Mouse (Mus musculus) heart, embryonic 14.5 days (tissue): ENCODE data around the gene E4f1. TPM values are rescaled to one million over a fixed set of nuclear protein-coding genes. Genes with fewer than 3 reads are reported as not detected.

ENCODE experiments used
- ATAC-seq: fragments of 200-750 bp; cut with Nextera tagmentation; 2 replicates; pipeline ENCODE4 v1.8.0; 2017; ENCODE audit warnings: low read depth, moderate TSS enrichment; ENCODE audit not compliant: insufficient number of reproducible peaks, insufficient read depth, low FRiP score
- H3K27ac ChIP-seq, 2 experiments: fragments of 200-500 bp in 1 of 2; fragments of 300-500 bp in 1 of 2; sonication (generic) in 1 of 2; replicated peaks in 1 of 2; 2 replicates each; pipeline ENCODE4 v1.5.1; 2012 to 2014; ENCODE audit warnings: low read depth in 2 of 2, low read length in 2 of 2, control low read depth in 1 of 2, mild to moderate bottlenecking in 1 of 2, mixed read lengths in 1 of 2; ENCODE audit not compliant: control insufficient read depth in 1 of 2, insufficient read depth in 1 of 2
- H3K27me3 ChIP-seq: fragments of 300-500 bp; sonication (generic); 2 replicates; pipeline ENCODE4 v1.6.1; 2014; ENCODE audit warnings: mild to moderate bottlenecking, low read length, control low read depth; ENCODE audit not compliant: control insufficient read depth, insufficient read depth
- H3K36me3 ChIP-seq: fragments of 300-500 bp; sonication (generic); 2 replicates; pipeline ENCODE4 v1.6.1; 2014; ENCODE audit warnings: mild to moderate bottlenecking, control low read depth, low read length, mixed read lengths; ENCODE audit not compliant: control insufficient read depth, insufficient read depth
- H3K4me1 ChIP-seq, 2 experiments: fragments of 200-500 bp in 1 of 2; fragments of 300-500 bp in 1 of 2; sonication (generic) in 1 of 2; 2 replicates each; pipeline ENCODE4 v1.6.1; 2012 to 2014; ENCODE audit warnings: low read length in 2 of 2, control low read depth in 1 of 2, mixed read lengths in 1 of 2; ENCODE audit not compliant: control insufficient read depth in 2 of 2, insufficient read depth in 2 of 2
- H3K4me2 ChIP-seq: fragments of 300-500 bp; sonication (generic); 2 replicates; pipeline ENCODE4 v1.6.1; 2014; ENCODE audit warnings: mild to moderate bottlenecking, low read length
- H3K4me3 ChIP-seq, 2 experiments: fragments of 200-500 bp in 1 of 2; fragments of 300-500 bp in 1 of 2; sonication (generic) in 1 of 2; 2 replicates each; pipeline ENCODE4 v1.5.1; 2012 to 2014; ENCODE audit warnings: low read length in 2 of 2, mild to moderate bottlenecking in 2 of 2, control low read depth in 1 of 2, low read depth in 1 of 2, moderate library complexity in 1 of 2; ENCODE audit not compliant: control insufficient read depth in 1 of 2, insufficient read depth in 1 of 2
- H3K9ac ChIP-seq: fragments of 300-500 bp; sonication (generic); 2 replicates; pipeline ENCODE4 v1.6.1; 2014; ENCODE audit warnings: mild to moderate bottlenecking, low read length
- H3K9me3 ChIP-seq: fragments of 300-500 bp; sonication (generic); 2 replicates; pipeline ENCODE4 v1.6.1; 2016; ENCODE audit warnings: low read length, control low read depth; ENCODE audit not compliant: control insufficient read depth
- WGBS: fragments of 180-500 bp; shearing (Covaris S2); extraction: QIAGEN DNeasy Blood & Tissue Kit; methylation state at CpG from one replicate; pipeline ENCODE4 v1.1.7; 2014; 5-methylcytosine and 5-hydroxymethylcytosine counted together
- polyA plus RNA-seq: library from polyadenylated mRNA; unstranded; fragments of >200 nt; fragmentation: Nextera tagmentation; extraction: Ambion mirVana; gene quantifications from 2 replicates; pipeline ENCODE4 v1.2.1, GENCODE M21; 2014

E4f1 gene
- polyA plus RNA-seq, 1 experiment from 2014 or later: 16.0 TPM

DNA sequence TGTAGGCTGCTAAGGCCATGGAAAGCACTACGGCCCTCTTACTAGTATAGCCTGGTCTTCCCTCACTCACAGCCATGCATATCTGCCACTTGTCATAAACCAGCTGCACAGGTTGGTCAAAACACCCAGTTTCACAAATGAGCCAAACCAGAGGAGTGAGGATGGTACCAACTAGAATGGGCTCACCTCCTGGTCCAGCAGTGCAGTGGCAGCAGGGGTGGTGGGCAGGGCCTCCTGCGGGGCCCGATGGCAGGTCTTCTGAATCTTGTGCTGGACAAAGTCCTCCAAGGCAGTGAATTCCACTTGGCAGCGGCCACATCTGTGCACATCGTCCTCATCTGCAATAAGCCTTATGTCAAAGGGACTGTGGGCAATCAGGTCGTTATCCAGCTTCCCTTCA is 18.9 kb downstream of the E4f1 start:
- Histone ChIP-seq H3K4me2 (no peak overlapping the region), H3K27ac (no peak overlapping the region), H3K4me3 (no peak overlapping the region), H3K36me3 (peaks cover 55% of the 10 kb centered on the region), H3K9me3 (no peaks in the 10 kb centered on the region), H3K9ac (no peak overlapping the region), H3K27me3 (no peaks in the 10 kb centered on the region), H3K4me1 (peaks cover 0 to 19% of the 10 kb centered on the region in 2 experiments; a peak in 2 of 4 replicates)
- no peak for ATAC-seq
- 95% methylated on average over 6 of the region's 6 CpGs for WGBS

DNA sequence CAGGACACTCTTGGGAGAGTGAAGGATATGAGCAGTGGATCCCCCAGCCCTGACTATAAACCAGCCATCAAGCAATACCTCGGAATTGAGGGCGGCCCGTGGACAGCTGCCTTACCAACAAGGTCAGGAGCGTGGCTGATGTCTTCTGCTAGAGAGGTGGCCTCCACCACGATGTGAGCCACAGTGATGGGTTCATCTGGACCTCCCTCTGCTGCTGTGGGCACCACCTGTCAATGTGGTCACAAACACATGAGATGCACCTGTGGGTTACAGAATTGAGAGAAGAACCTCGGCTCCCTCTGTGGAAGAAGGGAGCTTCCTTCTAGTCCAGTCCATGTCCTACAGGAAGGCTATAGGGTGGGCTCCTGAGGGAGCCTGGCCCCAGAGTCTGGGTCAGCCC is 20.6 kb downstream of the E4f1 start:
- no peak for ATAC-seq
- Histone ChIP-seq H3K36me3 (peaks cover 72% of the 10 kb centered on the region), H3K9me3 (no peaks in the 10 kb centered on the region), H3K27me3 (no peaks in the 10 kb centered on the region), H3K4me1 (peaks cover 0 to 14% of the 10 kb centered on the region in 2 experiments; a peak in 2 of 4 replicates), H3K4me3 (no peak overlapping the region), H3K4me2 (no peak overlapping the region), H3K27ac (no peak overlapping the region), H3K9ac (no peak overlapping the region)
- 93% methylated on average over 6 of the region's 6 CpGs for WGBS

DNA sequence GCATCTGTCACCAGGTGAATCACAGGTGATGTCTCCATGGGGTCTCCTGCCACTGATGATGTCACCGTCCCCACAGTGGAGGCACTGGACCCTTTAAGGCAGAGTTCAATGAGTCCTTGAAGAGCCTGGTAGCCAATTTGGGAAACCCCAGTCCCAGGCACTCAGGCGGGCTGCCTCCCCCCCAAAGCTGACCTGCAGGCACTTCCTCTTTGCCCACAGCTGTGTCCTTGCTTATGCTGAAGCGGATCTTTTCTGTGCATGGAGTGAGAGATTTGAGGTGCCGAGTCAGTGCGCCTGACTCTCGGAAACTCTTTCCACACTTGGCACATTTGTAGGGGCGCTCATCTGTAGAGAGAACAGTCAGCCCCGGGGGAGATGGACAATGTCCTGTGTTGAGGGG is 23.5 kb downstream of the E4f1 start:
- Histone ChIP-seq H3K4me1 (no peaks in the 10 kb centered on the region), H3K27ac (no peak overlapping the region), H3K9ac (no peak overlapping the region), H3K27me3 (no peaks in the 10 kb centered on the region), H3K4me3 (no peak overlapping the region), H3K9me3 (no peaks in the 10 kb centered on the region), H3K4me2 (no peak overlapping the region), H3K36me3 (peaks cover 91% of the 10 kb centered on the region)
- ATAC-seq: no peak
- WGBS: 93% methylated on average over 8 of the region's 8 CpGs

DNA sequence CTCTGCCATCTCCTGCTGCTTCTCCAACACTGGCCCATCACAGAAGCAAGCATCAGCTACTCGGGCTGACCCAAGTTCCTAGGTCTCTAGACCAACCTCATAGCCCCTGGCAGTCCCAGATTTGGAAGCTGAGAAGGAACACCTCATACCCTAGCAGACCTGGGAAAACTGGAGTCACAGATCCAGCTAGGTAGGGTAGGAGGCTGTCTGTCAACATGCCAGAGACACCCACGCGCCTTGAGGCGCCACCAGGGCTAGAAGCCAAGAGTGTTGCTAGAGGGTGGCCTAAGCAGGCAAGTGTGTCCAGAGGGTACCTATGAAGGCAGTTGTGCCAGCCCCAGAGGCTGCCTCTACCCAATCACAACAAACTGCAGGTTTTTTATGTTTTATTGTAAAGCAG is 26.7 kb downstream of the E4f1 start:
- H3K4me2 ChIP-seq: no peak overlapping the region
- no peak overlapping the region for H3K4me3 ChIP-seq
- 72% methylated on average over 4 of the region's 4 CpGs for WGBS
- H3K4me1 ChIP-seq: no peaks in the 10 kb centered on the region
- H3K9me3 ChIP-seq: no peaks in the 10 kb centered on the region
- H3K36me3 ChIP-seq: peaks cover 85% of the 10 kb centered on the region
- no peak overlapping the region for H3K27ac ChIP-seq
- H3K9ac ChIP-seq: no peak overlapping the region
- no peak for ATAC-seq
- no peaks in the 10 kb centered on the region for H3K27me3 ChIP-seq

DNA sequence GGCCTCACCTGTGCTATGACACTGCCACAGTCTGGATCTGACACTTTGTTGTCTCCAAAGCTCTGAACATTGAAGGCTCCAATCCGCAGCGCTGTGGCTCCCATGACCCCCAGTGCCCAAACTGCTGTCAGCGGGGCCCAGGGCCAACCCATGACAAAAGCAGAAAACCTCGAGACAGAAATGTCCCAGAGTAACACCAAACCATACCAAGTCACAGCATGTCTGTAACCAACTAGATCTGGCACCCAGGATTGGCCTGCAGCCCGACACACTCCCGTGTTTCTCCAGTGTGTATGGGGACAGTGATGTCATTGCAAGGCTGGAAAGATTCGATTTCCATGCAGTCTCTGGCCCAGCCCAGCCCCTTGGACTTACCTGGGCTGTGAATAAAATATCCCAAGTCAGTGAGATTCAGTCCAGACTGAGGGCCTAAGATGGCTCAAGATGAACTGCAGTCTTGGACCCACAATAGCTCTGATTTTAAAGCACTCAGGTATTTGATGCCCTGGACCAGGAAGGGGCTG is 27.4 kb downstream of the E4f1 start, which contains the start of gene Dnase1l2:
Gene Dnase1l2, minus strand, starts transcription at position 474 of the 524 bp plus-strand sequence.
- H3K36me3 ChIP-seq: peaks cover 85% of the 10 kb centered on the region
- H3K4me3 ChIP-seq: no peak within 1 kb of the TSS

DNA sequence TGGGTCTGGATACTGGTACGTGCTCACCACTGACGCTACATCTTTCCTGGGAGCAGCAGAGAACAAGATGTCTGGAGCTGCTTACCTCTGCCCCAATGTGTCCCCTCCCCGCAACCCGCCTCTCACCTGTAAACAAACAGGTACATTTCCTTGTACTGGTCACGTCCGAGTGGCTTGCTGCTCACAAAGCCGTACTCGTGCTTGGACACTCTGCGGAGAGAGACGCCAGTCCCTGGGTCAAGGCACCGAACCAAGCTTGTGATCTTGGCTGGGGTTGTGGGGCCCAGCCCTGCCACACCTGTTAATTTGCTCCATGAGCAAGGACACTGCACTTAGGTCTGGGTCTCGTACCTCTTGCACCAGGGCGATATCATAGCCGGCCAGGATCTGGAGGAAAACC is 28.0 kb downstream of the E4f1 start:
- Histone ChIP-seq H3K9me3 (no peaks in the 10 kb centered on the region), H3K4me3 (no peak overlapping the region), H3K27ac (no peak overlapping the region), H3K27me3 (no peaks in the 10 kb centered on the region), H3K4me1 (no peaks in the 10 kb centered on the region), H3K9ac (no peak overlapping the region), H3K36me3 (peaks cover 84% of the 10 kb centered on the region), H3K4me2 (no peak overlapping the region)
- 86% methylated on average over 14 of the region's 14 CpGs for WGBS
- no peak for ATAC-seq

More for the DNA sequence above, 27.4 kb downstream of the E4f1 start, which contains the start of gene Dnase1l2:
- H3K4me2 ChIP-seq: no peak within 1 kb of the TSS
- WGBS: 75% methylated on average over 7 of the region's 7 CpGs
- H3K9ac ChIP-seq: no peak within 1 kb of the TSS
- H3K27me3 ChIP-seq: no peaks in the 10 kb centered on the region
- no peaks in the 10 kb centered on the region for H3K9me3 ChIP-seq
- no peaks in the 10 kb centered on the region for H3K4me1 ChIP-seq
- no peak within 1 kb of the TSS for H3K27ac ChIP-seq
- no peak for ATAC-seq

DNA sequence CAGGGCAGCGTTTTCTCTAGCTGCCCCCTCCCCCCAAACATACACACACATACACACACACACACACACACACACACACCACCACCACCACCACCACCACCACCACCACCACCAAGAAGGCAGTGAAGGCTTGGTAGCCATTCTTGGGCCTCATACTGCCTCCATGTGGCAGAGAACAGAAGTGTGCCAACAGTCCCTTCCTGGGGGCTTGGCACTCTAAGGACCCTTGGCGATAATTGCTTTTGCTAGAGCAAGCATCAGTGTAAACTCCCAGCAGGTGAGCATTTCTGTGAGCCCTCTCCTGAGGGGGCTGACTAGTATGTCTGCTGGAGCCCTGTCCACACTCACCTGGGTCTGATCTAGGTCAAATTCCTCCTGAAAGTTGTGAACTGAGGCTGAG is 29.0 kb downstream of the E4f1 start:
- H3K27ac ChIP-seq: no peak overlapping the region
- no peak overlapping the region for H3K9ac ChIP-seq
- H3K9me3 ChIP-seq: no peaks in the 10 kb centered on the region
- H3K4me2 ChIP-seq: no peak overlapping the region
- WGBS: 54% methylated on average over 2 of the region's 2 CpGs
- H3K4me3 ChIP-seq: no peak overlapping the region
- ATAC-seq: no peak
- H3K27me3 ChIP-seq: no peaks in the 10 kb centered on the region
- no peaks in the 10 kb centered on the region for H3K4me1 ChIP-seq
- peaks cover 83% of the 10 kb centered on the region for H3K36me3 ChIP-seq

DNA sequence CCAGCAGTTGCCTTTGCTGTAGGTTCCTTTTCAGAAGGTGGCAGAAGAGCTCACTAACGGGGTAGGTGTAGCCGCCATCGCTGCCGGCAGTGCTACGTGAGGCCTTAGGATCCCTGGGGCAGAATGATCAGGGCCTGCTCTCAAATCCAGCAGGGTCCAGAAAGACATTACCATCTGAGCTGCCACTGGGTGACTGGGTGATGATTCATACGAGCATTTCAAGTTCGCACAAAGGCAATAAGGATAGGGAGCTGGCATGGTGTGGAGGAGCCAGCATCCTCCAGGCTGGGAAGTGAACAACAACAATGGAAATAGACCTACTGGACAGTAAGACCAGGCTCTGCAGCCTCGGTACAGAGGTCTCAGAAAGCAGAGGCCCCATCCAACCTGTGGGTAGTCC is 29.7 kb downstream of the E4f1 start:
- H3K9ac ChIP-seq: no peak overlapping the region
- H3K27me3 ChIP-seq: no peaks in the 10 kb centered on the region
- no peaks in the 10 kb centered on the region for H3K9me3 ChIP-seq
- H3K4me1 ChIP-seq: no peaks in the 10 kb centered on the region
- H3K27ac ChIP-seq: no peak overlapping the region
- ATAC-seq: no peak
- H3K4me2 ChIP-seq: no peak overlapping the region
- WGBS: 84% methylated on average over 8 of the region's 8 CpGs
- H3K4me3 ChIP-seq: no peak overlapping the region
- peaks cover 83% of the 10 kb centered on the region for H3K36me3 ChIP-seq
